Mouse (Mus musculus) lung, embryonic 14.5 days (tissue): ENCODE measurements around the gene Prkar2b. TPM values are rescaled to one million over a fixed set of nuclear protein-coding genes. Genes with fewer than 3 reads are reported as not detected.

ENCODE experiments used
- ATAC-seq: fragments of 200-750 bp; cut with Nextera tagmentation; 2 replicates; pipeline ENCODE4 v1.8.0; 2017; ENCODE audit warnings: mild to moderate bottlenecking, moderate TSS enrichment, moderate library complexity; ENCODE audit not compliant: insufficient read depth
- DNase-seq: peaks from one replicate; pipeline ENCODE4 v3.0.0-alpha.2; 2015
- H3K27ac ChIP-seq: fragments of 300-500 bp; sonication (generic); 2 replicates; pipeline ENCODE4 v1.5.1; 2014; ENCODE audit warnings: low read depth, mild to moderate bottlenecking, moderate library complexity
- H3K27me3 ChIP-seq: fragments of 300-500 bp; sonication (generic); 2 replicates; pipeline ENCODE4 v1.6.1; 2014; ENCODE audit warnings: low read length, control low read depth; ENCODE audit not compliant: insufficient read depth
- H3K36me3 ChIP-seq: fragments of 300-500 bp; sonication (generic); 2 replicates; pipeline ENCODE4 v1.6.1; 2014; ENCODE audit warnings: control low read depth; ENCODE audit not compliant: insufficient read depth
- H3K4me1 ChIP-seq: fragments of 300-500 bp; sonication (generic); 2 replicates; pipeline ENCODE4 v1.6.1; 2014; ENCODE audit warnings: antibody characterized with exemption, control low read depth; ENCODE audit not compliant: insufficient read depth
- H3K4me2 ChIP-seq: fragments of 300-500 bp; sonication (generic); 2 replicates; pipeline ENCODE4 v1.6.1; 2014; ENCODE audit warnings: mild to moderate bottlenecking
- H3K4me3 ChIP-seq: fragments of 300-500 bp; sonication (generic); 2 replicates; pipeline ENCODE4 v1.5.1; 2014; ENCODE audit warnings: low read depth, low read length
- H3K9ac ChIP-seq: fragments of 300-500 bp; sonication (generic); 2 replicates; pipeline ENCODE4 v1.6.1; 2014
- H3K9me3 ChIP-seq: fragments of 300-500 bp; sonication (generic); 2 replicates; pipeline ENCODE4 v1.6.1; 2016; ENCODE audit warnings: low read depth, low read length, control low read depth
- CTCF ChIP-seq: IDR thresholded peaks from 2 replicates; pipeline ENCODE4 v1.5.1; 2016; ENCODE audit warnings: antibody characterized with exemption, low read depth
- WGBS: fragments of 180-500 bp; shearing (Covaris S2); extraction: QIAGEN DNeasy Blood & Tissue Kit; methylation state at CpG from one replicate; pipeline ENCODE4 v1.1.7; 2014; 5-methylcytosine and 5-hydroxymethylcytosine counted together
- polyA plus RNA-seq: library from polyadenylated mRNA; unstranded; fragments of >200 nt; fragmentation: Nextera tagmentation; extraction: Ambion mirVana; gene quantifications from 2 replicates; pipeline ENCODE4 v1.2.1, GENCODE M21; 2014

Prkar2b gene
- polyA plus RNA-seq, 1 experiment from 2014 or later = 31.6 TPM

DNA sequence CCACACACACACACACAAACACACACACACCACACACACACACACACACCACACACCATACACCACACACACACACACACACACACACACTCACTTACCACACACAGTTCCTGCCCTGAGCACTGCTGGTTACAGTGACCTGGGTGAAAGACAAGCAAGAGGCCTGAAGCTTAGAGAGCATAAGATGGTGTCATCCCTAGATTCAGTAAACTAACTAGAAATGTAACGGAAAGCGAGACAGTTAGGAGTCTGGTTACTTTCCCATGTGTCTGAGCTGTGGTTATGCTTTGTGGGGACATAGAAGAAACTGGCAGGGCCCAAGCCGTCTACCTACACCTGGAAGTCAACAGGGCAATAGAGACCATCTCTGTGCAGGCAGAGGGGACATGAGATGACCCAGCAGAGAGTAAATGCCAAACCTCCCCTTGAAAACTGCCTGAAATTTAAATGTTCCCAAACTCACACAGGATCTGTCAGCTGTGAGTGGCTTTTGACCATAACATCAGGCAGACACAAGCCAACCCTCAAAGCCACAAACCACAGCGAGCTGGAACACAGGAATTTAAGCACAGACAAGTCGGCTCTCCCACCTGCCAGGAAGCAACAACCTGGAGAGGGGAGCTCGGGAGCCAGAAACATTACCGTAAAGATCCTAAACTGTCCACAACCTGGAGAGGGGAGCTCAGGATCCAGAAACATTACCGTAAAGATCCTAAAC lies 51.7 kb downstream of the Prkar2b start:
- WGBS = 16% methylated on average over 8 of the region's 8 CpGs
- H3K4me2 ChIP-seq = no peak overlapping the region
- H3K4me3 ChIP-seq = no peak overlapping the region
- H3K4me1 ChIP-seq = no peaks in the 10 kb centered on the region
- no peaks in the 10 kb centered on the region for H3K27me3 ChIP-seq
- H3K36me3 ChIP-seq = no peaks in the 10 kb centered on the region
- DNase-seq (peak; percentile 13), ATAC-seq (no peak)
- H3K27ac ChIP-seq = no peak overlapping the region
- H3K9ac ChIP-seq = no peak overlapping the region
- peaks cover 5% of the 10 kb centered on the region; the same call in 1 of the 2 replicates for H3K9me3 ChIP-seq
- TF ChIP-seq CTCF = no peak

GRCm38 (mm10) chr12:32008728-32009127 lies 52.4 kb downstream of the Prkar2b start:
- WGBS = 71% methylated on average over 5 of the region's 5 CpGs
- H3K36me3 ChIP-seq = no peaks in the 10 kb centered on the region

DNA sequence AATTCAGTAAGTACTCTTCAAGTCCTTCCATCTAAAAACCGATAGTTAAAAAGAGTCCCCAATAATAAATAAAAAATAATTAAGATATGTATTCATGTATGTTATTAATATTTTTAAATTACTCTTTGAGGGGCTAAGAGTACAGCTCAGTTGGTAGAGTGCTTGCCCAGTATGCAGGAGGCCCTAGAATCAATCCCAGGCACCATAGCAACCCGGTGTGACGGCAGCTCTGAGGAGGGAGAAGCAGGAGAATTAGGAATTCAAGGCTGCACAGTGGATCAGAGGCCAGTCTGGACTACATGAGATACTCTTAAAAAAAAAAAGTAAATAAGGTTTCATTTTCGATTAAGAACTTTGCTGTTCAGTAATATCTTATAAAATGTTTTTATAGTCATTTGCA lies 53.5 kb downstream of the Prkar2b start:
- 76% methylated on average over 4 of the region's 4 CpGs for WGBS
- Histone ChIP-seq H3K4me1 (no peaks in the 10 kb centered on the region), H3K27ac (no peak overlapping the region), H3K4me3 (no peak overlapping the region), H3K4me2 (no peak overlapping the region), H3K9me3 (peaks cover 5% of the 10 kb centered on the region; the same call in 1 of the 2 replicates), H3K27me3 (no peaks in the 10 kb centered on the region), H3K9ac (no peak overlapping the region), H3K36me3 (no peaks in the 10 kb centered on the region)
- DNase-seq = no peak
- ATAC-seq = no peak
- no peak for TF ChIP-seq CTCF

More at GRCm38 (mm10) chr12:32008728-32009127, 52.4 kb downstream of the Prkar2b start:
- H3K4me1 ChIP-seq = no peaks in the 10 kb centered on the region
- no peaks in the 10 kb centered on the region for H3K27me3 ChIP-seq
- no peak for TF ChIP-seq CTCF
- H3K27ac ChIP-seq = no peak overlapping the region
- ATAC-seq = no peak
- no peak overlapping the region for H3K9ac ChIP-seq
- H3K4me3 ChIP-seq = no peak overlapping the region
- H3K9me3 ChIP-seq = peaks cover 5% of the 10 kb centered on the region; the same call in 1 of the 2 replicates
- H3K4me2 ChIP-seq = no peak overlapping the region
- DNase-seq = no peak

DNA sequence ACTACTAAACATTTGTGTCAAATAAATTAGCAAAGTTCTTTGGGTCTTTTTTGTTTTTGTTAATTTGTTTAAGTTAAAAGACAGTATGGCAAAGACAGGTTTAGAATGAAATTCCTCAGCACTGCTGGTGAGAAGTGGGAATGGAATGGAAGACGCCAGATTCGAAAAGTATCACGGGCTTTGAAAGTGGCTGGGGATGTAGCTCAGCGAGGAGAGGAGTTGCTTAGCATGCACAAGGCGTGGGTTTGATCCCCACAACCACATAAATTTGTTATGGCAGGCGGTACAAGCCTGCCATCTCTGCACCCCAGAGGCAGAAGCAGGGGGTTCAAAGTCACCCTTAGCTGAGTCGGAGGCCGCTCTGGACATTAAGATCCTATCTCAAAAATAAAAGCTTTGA lies 54.1 kb downstream of the Prkar2b start:
- H3K27me3 ChIP-seq = no peaks in the 10 kb centered on the region
- no peak overlapping the region for H3K27ac ChIP-seq
- no peak for TF ChIP-seq CTCF
- no peaks in the 10 kb centered on the region for H3K36me3 ChIP-seq
- H3K4me1 ChIP-seq = no peaks in the 10 kb centered on the region
- no peak overlapping the region for H3K4me3 ChIP-seq
- ATAC-seq = no peak
- H3K9me3 ChIP-seq = peaks cover 5% of the 10 kb centered on the region; the same call in 1 of the 2 replicates
- DNase-seq = no peak
- no peak overlapping the region for H3K9ac ChIP-seq
- 85% methylated on average over 8 of the region's 8 CpGs for WGBS
- no peak overlapping the region for H3K4me2 ChIP-seq

DNA sequence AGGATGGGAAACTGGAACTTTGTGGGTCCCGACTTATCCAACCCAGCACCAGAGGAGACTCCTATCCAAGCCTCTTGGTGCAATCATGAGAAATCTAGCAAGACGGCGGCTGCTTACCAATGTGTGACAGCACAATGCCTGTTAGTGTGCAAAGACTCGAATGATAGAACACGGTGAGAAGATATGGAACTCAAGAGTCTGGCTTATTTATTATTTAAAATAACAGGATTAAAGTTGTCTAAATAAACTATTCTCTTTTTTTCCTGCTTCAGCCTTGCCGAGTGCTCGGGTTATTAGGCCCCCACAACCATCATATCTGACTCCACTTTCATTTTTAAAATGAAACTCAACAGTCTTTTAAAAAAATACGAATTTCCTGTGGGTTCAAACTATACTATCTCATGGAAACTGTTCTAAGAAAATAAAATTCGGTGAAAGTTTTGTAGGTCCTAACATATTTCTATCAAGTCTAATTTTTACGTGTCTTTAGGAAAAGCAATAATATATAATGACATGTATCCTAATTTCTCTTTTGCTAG lies 54.6 kb downstream of the Prkar2b start:
- DNase-seq (no peak), ATAC-seq (no peak)
- WGBS = 76% methylated on average over 10 of the region's 10 CpGs
- H3K27ac ChIP-seq = no peak overlapping the region
- TF ChIP-seq CTCF = no peak
- no peaks in the 10 kb centered on the region for H3K36me3 ChIP-seq
- no peaks in the 10 kb centered on the region for H3K4me1 ChIP-seq
- no peaks in the 10 kb centered on the region for H3K27me3 ChIP-seq
- H3K4me2 ChIP-seq = no peak overlapping the region
- no peak overlapping the region for H3K9ac ChIP-seq
- H3K4me3 ChIP-seq = no peak overlapping the region
- H3K9me3 ChIP-seq = peaks cover 5% of the 10 kb centered on the region; the same call in 1 of the 2 replicates

GRCm38 (mm10) chr12:32000464-32000863 lies 60.6 kb downstream of the Prkar2b start:
- Histone ChIP-seq H3K36me3 (no peaks in the 10 kb centered on the region), H3K4me3 (no peak overlapping the region), H3K9me3 (no peaks in the 10 kb centered on the region), H3K9ac (no peak overlapping the region), H3K4me2 (no peak overlapping the region), H3K4me1 (no peaks in the 10 kb centered on the region), H3K27me3 (no peaks in the 10 kb centered on the region), H3K27ac (no peak overlapping the region)
- DNase-seq (no peak), ATAC-seq (no peak)
- TF ChIP-seq CTCF = no peak
- 81% methylated on average over 7 of the region's 7 CpGs for WGBS

- no peak for TF ChIP-seq CTCF
- H3K27ac ChIP-seq = no peak overlapping the region
- H3K36me3 ChIP-seq = no peaks in the 10 kb centered on the region
- WGBS = 66% methylated on average over 5 of the region's 5 CpGs
- no peak overlapping the region for H3K4me2 ChIP-seq
- no peaks in the 10 kb centered on the region for H3K27me3 ChIP-seq
- ATAC-seq (no peak), DNase-seq (no peak)
- no peaks in the 10 kb centered on the region for H3K4me1 ChIP-seq
- no peaks in the 10 kb centered on the region for H3K9me3 ChIP-seq
- no peak overlapping the region for H3K4me3 ChIP-seq
- H3K9ac ChIP-seq = no peak overlapping the region
Measured at GRCm38 (mm10) chr12:31998706-31999105, 62.4 kb downstream of the Prkar2b start.
